Mouse (Mus musculus) hindbrain, embryonic 10.5 days (tissue): ENCODE data around the gene Commd6. TPM values are rescaled to one million over a fixed set of nuclear protein-coding genes. Genes with fewer than 3 reads are reported as not detected.

ENCODE experiments used
- DNase-seq: peaks from one replicate; pipeline ENCODE4 v3.0.0-alpha.2; 2017; ENCODE audit warnings: low spot score
- H3K27ac ChIP-seq: fragments of 300-500 bp; sonication (generic); 2 replicates; pipeline ENCODE4 v1.5.1; 2016; ENCODE audit warnings: mild to moderate bottlenecking, moderate library complexity
- H3K27me3 ChIP-seq: fragments of 300-500 bp; sonication (generic); 2 replicates; pipeline ENCODE4 v1.6.1; 2016; ENCODE audit warnings: mild to moderate bottlenecking; ENCODE audit not compliant: poor library complexity, insufficient read depth, severe bottlenecking
- H3K36me3 ChIP-seq: fragments of 300-500 bp; sonication (generic); 2 replicates; pipeline ENCODE4 v1.6.1; 2016; ENCODE audit warnings: mild to moderate bottlenecking, moderate library complexity
- H3K4me1 ChIP-seq: fragments of 300-500 bp; sonication (generic); replicated peaks from 2 replicates; pipeline ENCODE4 v1.6.1; 2016; ENCODE audit warnings: mild to moderate bottlenecking
- H3K4me3 ChIP-seq: fragments of 300-500 bp; sonication (generic); 2 replicates; pipeline ENCODE4 v1.5.1; 2016; ENCODE audit warnings: mild to moderate bottlenecking, moderate library complexity
- H3K9me3 ChIP-seq: fragments of 300-500 bp; sonication (generic); 2 replicates; pipeline ENCODE4 v1.6.1; 2016; ENCODE audit warnings: mild to moderate bottlenecking, moderate library complexity
- WGBS: fragments of 180-500 bp; shearing (Covaris S2); methylation state at CpG from one replicate; pipeline ENCODE4 v1.1.7; 2016; 5-methylcytosine and 5-hydroxymethylcytosine counted together
- polyA plus RNA-seq: library from polyadenylated mRNA; unstranded; fragments of >200 nt; fragmentation: Nextera tagmentation; extraction: Ambion mirVana; gene quantifications from 2 replicates; pipeline ENCODE4 v1.2.1, GENCODE M21; 2016

The Commd6 gene
- 112 and 119 TPM in 2 replicates for polyA plus RNA-seq

DNA sequence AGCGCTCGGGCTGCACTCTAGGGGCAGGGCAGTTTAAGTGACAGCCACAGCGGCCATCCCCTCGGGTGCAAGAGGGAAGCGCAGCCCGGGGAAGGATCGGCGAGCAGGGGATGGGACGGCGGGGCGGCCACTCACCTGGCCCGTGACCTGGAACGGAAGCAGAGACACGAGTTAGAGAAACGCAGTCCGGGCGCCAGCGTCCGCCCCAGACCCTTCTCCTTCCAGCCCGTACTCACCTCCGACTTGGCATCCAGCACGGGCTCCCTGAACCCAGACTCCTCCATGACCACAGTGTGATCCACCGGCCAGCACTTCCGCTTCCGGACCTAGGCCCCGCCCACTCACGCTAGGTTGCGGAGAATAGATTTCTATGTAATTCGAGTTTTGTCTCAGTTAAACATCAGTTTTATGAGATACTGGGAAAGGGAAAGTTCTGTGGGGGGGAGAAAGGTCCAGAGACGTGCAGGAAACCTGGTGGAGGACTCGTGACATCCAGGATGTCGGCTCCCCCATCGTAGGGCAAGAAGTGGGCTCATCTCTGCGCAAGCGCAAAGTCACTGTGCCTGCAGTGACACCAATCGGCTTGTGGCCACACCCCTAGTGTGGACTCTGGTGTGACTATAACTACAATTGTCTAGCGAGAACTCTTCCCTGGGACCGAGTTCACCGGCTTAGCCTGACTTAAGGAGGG, at the start of gene Commd6:
TSS of gene Commd6 (minus strand) at position 534 of the 691 bp plus-strand sequence.
- H3K4me1 ChIP-seq: peaks cover 8% of the 10 kb centered on the region
- H3K27ac ChIP-seq: peak within 1 kb of the TSS; percentile 93
- under 1% methylated on average over 39 of the region's 39 CpGs for WGBS
- H3K36me3 ChIP-seq: peaks cover 8% of the 10 kb centered on the region
- DNase-seq: peak; percentile 91
- peak within 1 kb of the TSS; percentile 67 for H3K4me3 ChIP-seq
- H3K27me3 ChIP-seq: no peaks in the 10 kb centered on the region
- no peaks in the 10 kb centered on the region for H3K9me3 ChIP-seq

DNA sequence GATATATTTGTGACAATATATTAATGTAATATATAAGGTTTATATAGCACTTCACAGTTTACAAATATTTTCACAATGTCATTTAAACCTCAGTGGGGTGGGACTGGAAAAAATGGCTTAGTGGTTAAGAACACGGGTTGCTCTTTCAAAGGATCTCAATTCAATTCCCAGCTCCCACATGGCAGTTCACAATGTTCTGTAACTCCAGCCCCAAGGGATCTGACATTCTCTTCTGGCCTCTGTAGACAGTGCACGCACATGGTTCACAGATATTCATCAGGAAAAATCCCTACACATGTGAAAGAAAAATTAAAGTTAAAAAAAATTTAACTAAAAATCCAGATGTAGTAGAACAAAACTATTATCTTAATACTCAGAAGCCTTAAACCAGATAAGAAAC, 47.9 kb upstream of the Commd6 start:
- Histone ChIP-seq H3K27ac (no peak overlapping the region), H3K9me3 (no peaks in the 10 kb centered on the region), H3K4me3 (no peak overlapping the region), H3K36me3 (peaks cover 19% of the 10 kb centered on the region), H3K27me3 (no peaks in the 10 kb centered on the region), H3K4me1 (no peaks in the 10 kb centered on the region)
- WGBS: 82% methylated on average over 2 of the region's 2 CpGs
- DNase-seq: no peak

GRCm38 (mm10) chr14:101687696-101688095, 47.2 kb upstream of the Commd6 start:
- Histone ChIP-seq H3K4me1 (no peaks in the 10 kb centered on the region), H3K27ac (no peak overlapping the region), H3K27me3 (no peaks in the 10 kb centered on the region), H3K4me3 (no peak overlapping the region), H3K9me3 (no peaks in the 10 kb centered on the region), H3K36me3 (peaks cover 13% of the 10 kb centered on the region)
- DNase-seq: no peak
- 93% methylated on average over 6 of the region's 6 CpGs for WGBS

DNA sequence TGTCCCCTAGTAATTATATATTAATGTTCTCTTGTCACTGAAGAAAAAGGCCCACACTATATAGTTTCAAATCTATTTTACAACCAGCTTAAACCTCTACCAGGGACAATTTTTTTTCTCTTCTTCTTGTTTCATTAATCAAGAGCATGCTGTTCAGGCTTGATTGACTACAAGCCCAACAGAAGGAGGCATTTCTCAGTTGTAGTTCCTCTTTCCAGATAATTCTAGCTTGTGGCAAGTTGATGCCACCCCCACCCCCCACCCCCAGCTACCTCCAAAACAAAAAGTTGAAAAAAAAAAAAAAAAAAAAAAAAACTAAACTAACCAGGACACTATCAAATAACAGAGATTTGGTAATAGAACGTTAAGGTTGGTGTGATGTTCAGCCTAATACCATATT, 31.7 kb upstream of the Commd6 start:
- 100% methylated on average over 1 of the region's 1 CpGs for WGBS
- H3K4me3 ChIP-seq: no peak overlapping the region
- no peak for DNase-seq
- no peaks in the 10 kb centered on the region for H3K4me1 ChIP-seq
- peaks cover 48% of the 10 kb centered on the region for H3K36me3 ChIP-seq
- H3K27ac ChIP-seq: no peak overlapping the region
- no peaks in the 10 kb centered on the region for H3K9me3 ChIP-seq
- no peaks in the 10 kb centered on the region for H3K27me3 ChIP-seq

- Histone ChIP-seq H3K9me3 (no peaks in the 10 kb centered on the region), H3K36me3 (peaks cover 51% of the 10 kb centered on the region), H3K27ac (no peak overlapping the region), H3K27me3 (no peaks in the 10 kb centered on the region), H3K4me1 (no peaks in the 10 kb centered on the region), H3K4me3 (no peak overlapping the region)
- 93% methylated on average over 7 of the region's 7 CpGs for WGBS
- no peak for DNase-seq
Measured at GRCm38 (mm10) chr14:101668626-101669025, 28.1 kb upstream of the Commd6 start.

GRCm38 (mm10) chr14:101666536-101666935, 26.1 kb upstream of the Commd6 start:
- Histone ChIP-seq H3K27me3 (no peaks in the 10 kb centered on the region), H3K36me3 (peaks cover 47% of the 10 kb centered on the region)
- 93% methylated on average over 5 of the region's 5 CpGs for WGBS

GRCm38 (mm10) chr14:101666056-101666455, 25.6 kb upstream of the Commd6 start:
- 92% methylated on average over 7 of the region's 7 CpGs for WGBS
- Histone ChIP-seq H3K27ac (no peak overlapping the region), H3K36me3 (peaks cover 48% of the 10 kb centered on the region), H3K4me3 (no peak overlapping the region), H3K4me1 (no peaks in the 10 kb centered on the region), H3K27me3 (no peaks in the 10 kb centered on the region), H3K9me3 (no peaks in the 10 kb centered on the region)
- no peak for DNase-seq

More at GRCm38 (mm10) chr14:101666536-101666935, 26.1 kb upstream of the Commd6 start:
- H3K27ac ChIP-seq: no peak overlapping the region
- no peaks in the 10 kb centered on the region for H3K4me1 ChIP-seq
- no peak for DNase-seq
- H3K4me3 ChIP-seq: no peak overlapping the region
- no peaks in the 10 kb centered on the region for H3K9me3 ChIP-seq

GRCm38 (mm10) chr14:101664274-101664673, 23.8 kb upstream of the Commd6 start:
- DNase-seq: no peak
- H3K36me3 ChIP-seq: peaks cover 39% of the 10 kb centered on the region
- WGBS: 89% methylated on average over 3 of the region's 3 CpGs
- no peaks in the 10 kb centered on the region for H3K4me1 ChIP-seq
- no peak overlapping the region for H3K27ac ChIP-seq
- no peak overlapping the region for H3K4me3 ChIP-seq
- no peaks in the 10 kb centered on the region for H3K9me3 ChIP-seq
- H3K27me3 ChIP-seq: no peaks in the 10 kb centered on the region

GRCm38 (mm10) chr14:101661654-101662412, 21.3 kb upstream of the Commd6 start:
- H3K36me3 ChIP-seq: peaks cover 29% of the 10 kb centered on the region
- H3K9me3 ChIP-seq: no peaks in the 10 kb centered on the region
- DNase-seq: no peak
- H3K4me1 ChIP-seq: no peaks in the 10 kb centered on the region
- H3K27me3 ChIP-seq: no peaks in the 10 kb centered on the region
- H3K27ac ChIP-seq: no peak overlapping the region
- no peak overlapping the region for H3K4me3 ChIP-seq
- 81% methylated on average over 3 of the region's 3 CpGs for WGBS

GRCm38 (mm10) chr14:101656307-101656706, 15.8 kb upstream of the Commd6 start:
- Histone ChIP-seq H3K9me3 (no peaks in the 10 kb centered on the region), H3K36me3 (peaks cover 18% of the 10 kb centered on the region)
- 87% methylated on average over 10 of the region's 10 CpGs for whole genome bisulfite sequencing

DNA sequence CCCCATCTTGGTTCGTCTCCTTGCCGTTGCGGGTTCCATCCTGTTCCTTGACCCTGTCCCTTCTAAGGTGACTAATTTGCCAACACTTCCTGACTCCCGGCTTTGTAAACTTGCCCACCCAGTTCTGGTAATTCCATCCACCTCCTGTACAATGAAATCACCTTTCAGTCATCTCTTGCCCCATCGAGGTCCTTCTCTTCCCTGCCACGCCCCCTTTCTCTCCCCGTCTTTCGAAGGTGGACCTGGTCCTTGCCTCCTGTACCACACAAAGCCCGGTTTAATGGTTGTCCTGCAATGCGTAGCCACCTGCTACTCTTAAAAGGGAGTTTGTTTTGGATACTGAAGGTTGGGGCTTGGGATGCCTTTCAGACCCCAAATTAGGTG, 14.0 kb upstream of the Commd6 start:
- WGBS: 1% methylated on average over 10 of the region's 10 CpGs

More at GRCm38 (mm10) chr14:101656307-101656706, 15.8 kb upstream of the Commd6 start:
- Histone ChIP-seq H3K4me3 (no peak overlapping the region), H3K27me3 (no peaks in the 10 kb centered on the region), H3K27ac (no peak overlapping the region), H3K4me1 (peaks cover 9% of the 10 kb centered on the region)
- no peak for DNase-seq

GRCm38 (mm10) chr14:101653581-101654525, 13.4 kb upstream of the Commd6 start, which contains the start of gene Uchl3:
Gene Uchl3 (plus strand): TSS chr14:101653967.
- Histone ChIP-seq H3K9me3 (no peaks in the 10 kb centered on the region), H3K27ac (peak within 1 kb of the TSS; percentile 96), H3K4me1 (peaks cover 9% of the 10 kb centered on the region), H3K36me3 (peaks cover 4% of the 10 kb centered on the region; the same call in 1 of the 2 replicates), H3K4me3 (peak within 1 kb of the TSS; percentile 96), H3K27me3 (no peaks in the 10 kb centered on the region)
- under 1% methylated on average over 81 of the region's 81 CpGs for WGBS
- peak; percentile 97 for DNase-seq

More for the DNA sequence above, 14.0 kb upstream of the Commd6 start:
- Histone ChIP-seq H3K9me3 (no peaks in the 10 kb centered on the region), H3K36me3 (peaks cover 10% of the 10 kb centered on the region), H3K27ac (peak overlapping the region; percentile 96), H3K4me1 (peaks cover 9% of the 10 kb centered on the region), H3K27me3 (no peaks in the 10 kb centered on the region), H3K4me3 (peak overlapping the region; percentile 96)
- no peak for DNase-seq
